Mouse (Mus musculus) limb, embryonic 14.5 days (tissue): ENCODE data around the gene Gm20441. TPM values are rescaled to one million over a fixed set of nuclear protein-coding genes. Genes with fewer than 3 reads are reported as not detected.
"Not testable (repeated sequence)": the region's sequence is repeated elsewhere in the genome, so short reads cannot be mapped to it uniquely, and the experiment has no call there.

ENCODE experiments used
- ATAC-seq: fragments of 200-750 bp; cut with Nextera tagmentation; 2 replicates; pipeline ENCODE4 v1.8.0; 2017; ENCODE audit warnings: low read depth, moderate number of reproducible peaks, moderate TSS enrichment; ENCODE audit not compliant: low FRiP score
- DNase-seq: peaks from one replicate; pipeline ENCODE4 v3.0.0-alpha.2; 2015; ENCODE audit warnings: low spot score
- H3K27ac ChIP-seq: fragments of 300-500 bp; sonication (generic); replicated peaks from 2 replicates; pipeline ENCODE4 v1.5.1; 2014; ENCODE audit warnings: low read depth, mild to moderate bottlenecking, low read length, moderate library complexity, mixed read lengths
- H3K27me3 ChIP-seq: fragments of 300-500 bp; sonication (generic); 2 replicates; pipeline ENCODE4 v1.6.1; 2014; ENCODE audit warnings: low read length, mixed read lengths; ENCODE audit not compliant: control insufficient read depth, insufficient read depth
- H3K36me3 ChIP-seq: fragments of 300-500 bp; sonication (generic); 2 replicates; pipeline ENCODE4 v1.6.1; 2014; ENCODE audit warnings: mild to moderate bottlenecking, low read length, moderate library complexity, mixed read lengths; ENCODE audit not compliant: control insufficient read depth, insufficient read depth
- H3K4me1 ChIP-seq: fragments of 300-500 bp; sonication (generic); 2 replicates; pipeline ENCODE4 v1.6.1; 2014; ENCODE audit warnings: antibody characterized with exemption, low read length, mixed read lengths; ENCODE audit not compliant: control insufficient read depth, insufficient read depth
- H3K4me2 ChIP-seq: fragments of 300-500 bp; sonication (generic); replicated peaks from 2 replicates; pipeline ENCODE4 v1.6.1; 2014; ENCODE audit warnings: low read depth, mild to moderate bottlenecking, low read length, moderate library complexity; ENCODE audit not compliant: severe bottlenecking
- H3K4me3 ChIP-seq: fragments of 300-500 bp; sonication (generic); replicated peaks from 2 replicates; pipeline ENCODE4 v1.5.1; 2014; ENCODE audit warnings: low read length
- H3K9ac ChIP-seq: fragments of 300-500 bp; sonication (generic); 2 replicates; pipeline ENCODE4 v1.6.1; 2014; ENCODE audit warnings: mild to moderate bottlenecking, low read depth, low read length, moderate library complexity; ENCODE audit not compliant: severe bottlenecking
- H3K9me3 ChIP-seq: fragments of 300-500 bp; sonication (generic); 2 replicates; pipeline ENCODE4 v1.6.1; 2016; ENCODE audit warnings: low read length; ENCODE audit not compliant: control insufficient read depth
- POLR2A ChIP-seq: fragments of 200-500 bp; IDR thresholded peaks from 2 replicates; pipeline ENCODE4 v1.8.0; 2012; ENCODE audit warnings: inconsistent platforms, mild to moderate bottlenecking, moderate library complexity, borderline replicate concordance; ENCODE audit not compliant: insufficient read depth, insufficient read length; ENCODE audit errors: extremely low read depth
- WGBS: fragments of 180-500 bp; shearing (Covaris S2); extraction: QIAGEN DNeasy Blood & Tissue Kit; methylation state at CpG from one replicate; pipeline ENCODE4 v1.1.7; 2014; 5-methylcytosine and 5-hydroxymethylcytosine counted together
- polyA plus RNA-seq, 2 experiments: library from polyadenylated mRNA; depleted of rRNA in 1 of 2; stranded (reverse) in 1 of 2; unstranded in 1 of 2; fragments of >200 nt; fragmentation: Nextera tagmentation in 1 of 2; extraction: Ambion mirVana in 1 of 2; gene quantifications; 2 replicates each; pipeline versions ENCODE4 v1.2.1 to v1.2.3; 2012 to 2014

Gm20441 gene
- polyA plus RNA-seq, 2 experiments = 0.49 TPM; not detected in 1

GRCm38 (mm10) chr10:75777885-75778284 lies 2.9 kb downstream of the Gm20441 start:
- no peak for TF ChIP-seq POLR2A
- 81% methylated on average over 2 of the region's 2 CpGs for WGBS

GRCm38 (mm10) chr10:75776562-75776961 lies 4.2 kb downstream of the Gm20441 start:
- Histone ChIP-seq H3K4me1 (peaks cover 20% of the 10 kb centered on the region), H3K4me2 (no peak overlapping the region), H3K27me3 (no peaks in the 10 kb centered on the region), H3K36me3 (no peaks in the 10 kb centered on the region), H3K9me3 (no peaks in the 10 kb centered on the region), H3K9ac (no peak overlapping the region), H3K4me3 (no peak overlapping the region), H3K27ac (no peak overlapping the region)
- DNase-seq (no peak), ATAC-seq (no peak)
- TF ChIP-seq POLR2A = no peak
- 83% methylated on average over 6 of the region's 6 CpGs for WGBS

More at GRCm38 (mm10) chr10:75777885-75778284, 2.9 kb downstream of the Gm20441 start:
- Histone ChIP-seq H3K4me3 (no peak overlapping the region), H3K4me2 (no peak overlapping the region), H3K9ac (no peak overlapping the region), H3K9me3 (no peaks in the 10 kb centered on the region), H3K27ac (no peak overlapping the region), H3K36me3 (no peaks in the 10 kb centered on the region), H3K27me3 (no peaks in the 10 kb centered on the region), H3K4me1 (peaks cover 13% of the 10 kb centered on the region)
- DNase-seq = no peak
- no peak for ATAC-seq

- H3K9ac ChIP-seq = no peak overlapping the region
- H3K4me1 ChIP-seq = peaks cover 11% of the 10 kb centered on the region
- DNase-seq (no peak), ATAC-seq (no peak)
- H3K27ac ChIP-seq = no peak overlapping the region
- no peak for TF ChIP-seq POLR2A
- no peak overlapping the region for H3K4me2 ChIP-seq
- no peaks in the 10 kb centered on the region for H3K27me3 ChIP-seq
- H3K36me3 ChIP-seq = no peaks in the 10 kb centered on the region
- no peak overlapping the region for H3K4me3 ChIP-seq
- H3K9me3 ChIP-seq = no peaks in the 10 kb centered on the region
- 93% methylated on average over 9 of the region's 9 CpGs for WGBS
These were observed 6.2 kb downstream of the Gm20441 start for GRCm38 (mm10) chr10:75774587-75774986.

- Histone ChIP-seq H3K4me1 (peaks cover 11% of the 10 kb centered on the region; the same call in 1 of the 2 replicates), H3K9me3 (no peaks in the 10 kb centered on the region), H3K4me2 (no peak overlapping the region; the same call in 1 of the 2 replicates), H3K27me3 (no peaks in the 10 kb centered on the region), H3K27ac (no peak overlapping the region), H3K36me3 (no peaks in the 10 kb centered on the region), H3K4me3 (no peak overlapping the region), H3K9ac (no peak overlapping the region)
- no peak for DNase-seq
- ATAC-seq = no peak
- WGBS = 86% methylated on average over 5 of the region's 5 CpGs
- TF ChIP-seq POLR2A = no peak
These were observed 6.7 kb downstream of the Gm20441 start for GRCm38 (mm10) chr10:75774102-75774501.

- under 1% methylated on average over 44 of the region's 47 CpGs for WGBS
- peak within 1 kb of the TSS; percentile 59 for H3K4me3 ChIP-seq
- H3K4me2 ChIP-seq = peak within 1 kb of the TSS; percentile 71
- H3K9me3 ChIP-seq = no peaks in the 10 kb centered on the region
- no peak within 1 kb of the TSS for H3K27ac ChIP-seq
- TF ChIP-seq POLR2A = no peak
- H3K27me3 ChIP-seq = no peaks in the 10 kb centered on the region
- DNase-seq (peak; percentile 94), ATAC-seq (peak; percentile 96)
- peaks cover 11% of the 10 kb centered on the region; the same call in 1 of the 2 replicates for H3K4me1 ChIP-seq
- peak within 1 kb of the TSS; percentile 58 for H3K9ac ChIP-seq
- H3K36me3 ChIP-seq = no peaks in the 10 kb centered on the region
These were observed 7.7 kb downstream of the Gm20441 start, which contains the start of gene Ddt for GRCm38 (mm10) chr10:75772795-75773664. Ddt (minus strand) TSS chr10:75773414.

GRCm38 (mm10) chr10:75767756-75768155 lies 13.0 kb downstream of the Gm20441 start:
- H3K27me3 ChIP-seq, ATAC-seq, H3K4me2 ChIP-seq, H3K27ac ChIP-seq, DNase-seq, H3K9ac ChIP-seq, H3K36me3 ChIP-seq, H3K4me1 ChIP-seq, H3K4me3 ChIP-seq, H3K9me3 ChIP-seq: not testable (repeated sequence)
- WGBS = 31% methylated on average over 5 of the region's 5 CpGs
